8 mouse cellular contexts compared by ENCODE assay signal in genomic region chr4:155838187-155839153, GRCm38 (mm10). TPM values are rescaled to one million over a fixed set of nuclear protein-coding genes. Genes with fewer than 3 reads are reported as not detected.
DNase-seq lines count a peak whose midpoint lies in the region; ATAC-seq lines count a peak whose summit lies in the region.

No protein-coding gene starts in this region.

- 61% methylated on average over 8 of the region's 8 CpGs for WGBS in midbrain, embryonic 12.5 days
- WGBS in midbrain, embryonic 14.5 days = 60% methylated on average over 8 of the region's 8 CpGs
- 45% methylated on average over 8 of the region's 8 CpGs for WGBS in intestine, embryonic 16.5 days
- 43% methylated on average over 8 of the region's 8 CpGs for WGBS in stomach, embryonic 15.5 days

- DNase-seq in midbrain, embryonic 14.5 days = no peak
- DNase-seq in gastrocnemius, postnatal 10 days = peak; percentile 46
- DNase-seq in ovary, adult 18-20 months (ENCODE audit: low spot score) = no peak
- DNase-seq in urinary bladder, postnatal 36 days (ENCODE audit: low spot score in 2 of 2) = no peak

- peaks cover 33% of the 10 kb centered on the region for H3K4me1 ChIP-seq in midbrain, embryonic 12.5 days
- H3K4me1 ChIP-seq in midbrain, embryonic 14.5 days (ENCODE audit: control insufficient read depth, insufficient read depth, low read length) = peaks cover 10% of the 10 kb centered on the region; the same call in 1 of the 2 replicates
- peaks cover 37% of the 10 kb centered on the region for H3K4me1 ChIP-seq in intestine, embryonic 16.5 days (ENCODE audit: control insufficient read depth, insufficient read depth, low read length)
- H3K4me1 ChIP-seq in stomach, embryonic 15.5 days = peaks cover 48% of the 10 kb centered on the region

- H3K9me3 ChIP-seq in midbrain, embryonic 12.5 days = no peaks in the 10 kb centered on the region
- H3K9me3 ChIP-seq in midbrain, embryonic 14.5 days (ENCODE audit: control insufficient read depth, low read length) = no peaks in the 10 kb centered on the region
- H3K9me3 ChIP-seq in intestine, embryonic 16.5 days (ENCODE audit: control insufficient read depth, low read length) = no peaks in the 10 kb centered on the region
- H3K9me3 ChIP-seq in stomach, embryonic 15.5 days = no peaks in the 10 kb centered on the region

- no peak overlapping the region for H3K4me2 ChIP-seq in midbrain, embryonic 12.5 days (replicated peaks)
- H3K4me2 ChIP-seq in midbrain, embryonic 14.5 days (ENCODE audit: low read length) = no peak overlapping the region
- H3K4me2 ChIP-seq in intestine, embryonic 16.5 days (ENCODE audit: low read depth, low read length) = peak overlapping the region; percentile 97
- peak overlapping the region; percentile 88 for H3K4me2 ChIP-seq in stomach, embryonic 15.5 days

- no peak for ATAC-seq in midbrain, embryonic 12.5 days (ENCODE audit: low FRiP score, low read depth)
- ATAC-seq in midbrain, embryonic 14.5 days (ENCODE audit: low FRiP score, low TSS enrichment) = no peak
- ATAC-seq in intestine, embryonic 16.5 days = no peak
- no peak for ATAC-seq in stomach, embryonic 15.5 days (ENCODE audit: insufficient read depth, low FRiP score, low read depth)
- no peak for ATAC-seq in activated CD4-positive, CD25-positive, alpha-beta regulatory T cell, adult 4 months

- H3K36me3 ChIP-seq in midbrain, embryonic 12.5 days = 0 out of 2 replicates have a peak, but pooled peaks cover 9% of the 10 kb centered on the region
- no peaks in the 10 kb centered on the region for H3K36me3 ChIP-seq in midbrain, embryonic 14.5 days (ENCODE audit: control insufficient read depth, insufficient read depth, low read length)
- no peaks in the 10 kb centered on the region for H3K36me3 ChIP-seq in intestine, embryonic 16.5 days (ENCODE audit: control insufficient read depth, insufficient read depth, low read length)
- 0 out of 2 replicates have a peak, but pooled peaks cover 3% of the 10 kb centered on the region for H3K36me3 ChIP-seq in stomach, embryonic 15.5 days

- H3K9ac ChIP-seq in midbrain, embryonic 12.5 days (replicated peaks) = no peak overlapping the region
- H3K9ac ChIP-seq in midbrain, embryonic 14.5 days (replicated peaks; ENCODE audit: low read length) = no peak overlapping the region
- H3K9ac ChIP-seq in intestine, embryonic 16.5 days (ENCODE audit: low read depth, low read length) = peak overlapping the region; percentile 30; the same call in 1 of the 2 replicates
- H3K9ac ChIP-seq in stomach, embryonic 15.5 days = no peak overlapping the region

- H3K27me3 ChIP-seq in midbrain, embryonic 12.5 days = peaks cover 14% of the 10 kb centered on the region
- H3K27me3 ChIP-seq in midbrain, embryonic 14.5 days (ENCODE audit: control insufficient read depth, insufficient read depth, low read length) = no peaks in the 10 kb centered on the region; the same call in none of the 2 replicates
- no peaks in the 10 kb centered on the region for H3K27me3 ChIP-seq in intestine, embryonic 16.5 days (replicated peaks; ENCODE audit: control insufficient read depth, insufficient read depth, low read length)
- H3K27me3 ChIP-seq in stomach, embryonic 15.5 days (replicated peaks) = no peaks in the 10 kb centered on the region

- peak overlapping the region; percentile 2; the same call in 1 of the 2 replicates for H3K27ac ChIP-seq in midbrain, embryonic 12.5 days (replicated peaks)
- H3K27ac ChIP-seq in midbrain, embryonic 14.5 days (replicated peaks; ENCODE audit: low read depth, low read length) = no peak overlapping the region
- H3K27ac ChIP-seq in intestine, embryonic 16.5 days (ENCODE audit: low read length) = peak overlapping the region; percentile 93
- peak overlapping the region; percentile 96 for H3K27ac ChIP-seq in stomach, embryonic 15.5 days

- no peak overlapping the region for H3K4me3 ChIP-seq in midbrain, embryonic 12.5 days
- no peak overlapping the region for H3K4me3 ChIP-seq in midbrain, embryonic 14.5 days (replicated peaks; ENCODE audit: low read depth, low read length)
- peak overlapping the region; percentile 2; the same call in 1 of the 2 replicates for H3K4me3 ChIP-seq in intestine, embryonic 16.5 days (ENCODE audit: low read length)
- no peak overlapping the region for H3K4me3 ChIP-seq in stomach, embryonic 15.5 days (replicated peaks)

RNA-seq across cellular contexts. Expression of gene Mxra8, which starts 1.0 kb away (rescaled TPM):
- 31.9 and 36.0 TPM in 2 replicates for polyA plus RNA-seq in midbrain, embryonic 12.5 days (2016; fragmentation: Nextera tagmentation; extraction: Ambion mirVana)
- 6.0 and 17.5 TPM in 2 replicates for polyA plus RNA-seq in midbrain, embryonic 14.5 days (2014; fragmentation: Nextera tagmentation; extraction: Ambion mirVana)
- 100 to 1,000 TPM; 112 to 136 TPM for total RNA-seq in gastrocnemius, postnatal 10 days (2021)
- polyA plus RNA-seq in intestine, embryonic 16.5 days (2015; fragmentation: Nextera tagmentation; extraction: Ambion mirVana) = 76.3 and 80.5 TPM in 2 replicates
- polyA plus RNA-seq in stomach, embryonic 15.5 days (2015; fragmentation: Nextera tagmentation; extraction: Ambion mirVana) = 110 and 121 TPM in 2 replicates
- 1 to 10 TPM; 4.1 to 9.9 TPM for polyA plus RNA-seq in activated CD4-positive, CD25-positive, alpha-beta regulatory T cell, adult 4 months (2017; shearing (Covaris generic))

RNA-seq across cellular contexts. Expression of gene Aurkaip1, which starts 7.4 kb away (rescaled TPM):
- polyA plus RNA-seq in midbrain, embryonic 12.5 days (2016; fragmentation: Nextera tagmentation; extraction: Ambion mirVana) = 130 and 136 TPM in 2 replicates
- polyA plus RNA-seq in midbrain, embryonic 14.5 days (2014; fragmentation: Nextera tagmentation; extraction: Ambion mirVana) = 118 and 129 TPM in 2 replicates
- total RNA-seq in gastrocnemius, postnatal 10 days (2021) = 10 to 100 TPM; 85.0 to 93.2 TPM
- 180 and 196 TPM in 2 replicates for polyA plus RNA-seq in intestine, embryonic 16.5 days (2015; fragmentation: Nextera tagmentation; extraction: Ambion mirVana)
- polyA plus RNA-seq in stomach, embryonic 15.5 days (2015; fragmentation: Nextera tagmentation; extraction: Ambion mirVana) = 138 and 157 TPM in 2 replicates
- polyA plus RNA-seq in activated CD4-positive, CD25-positive, alpha-beta regulatory T cell, adult 4 months (2017; shearing (Covaris generic)) = 100 to 1,000 TPM; 216 TPM

RNA-seq across cellular contexts. Expression of gene Dvl1, which starts 8.7 kb away (rescaled TPM):
- polyA plus RNA-seq in midbrain, embryonic 12.5 days (2016; fragmentation: Nextera tagmentation; extraction: Ambion mirVana) = 8.4 and 9.8 TPM in 2 replicates
- 15.3 and 18.0 TPM in 2 replicates for polyA plus RNA-seq in midbrain, embryonic 14.5 days (2014; fragmentation: Nextera tagmentation; extraction: Ambion mirVana)
- 10 to 100 TPM; 96.4 to 99.6 TPM for total RNA-seq in gastrocnemius, postnatal 10 days (2021)
- 3.7 and 4.7 TPM in 2 replicates for polyA plus RNA-seq in intestine, embryonic 16.5 days (2015; fragmentation: Nextera tagmentation; extraction: Ambion mirVana)
- 13.7 and 16.0 TPM in 2 replicates for polyA plus RNA-seq in stomach, embryonic 15.5 days (2015; fragmentation: Nextera tagmentation; extraction: Ambion mirVana)
- 1 to 10 TPM; 2.1 to 2.7 TPM for polyA plus RNA-seq in activated CD4-positive, CD25-positive, alpha-beta regulatory T cell, adult 4 months (2017; shearing (Covaris generic))

RNA-seq across cellular contexts. Expression of gene Tas1r3, which starts 24.7 kb away (rescaled TPM):
- polyA plus RNA-seq in midbrain, embryonic 12.5 days (2016; fragmentation: Nextera tagmentation; extraction: Ambion mirVana) = 0.51 and 0.57 TPM in 2 replicates
- polyA plus RNA-seq in midbrain, embryonic 14.5 days (2014; fragmentation: Nextera tagmentation; extraction: Ambion mirVana) = 0.31 and 0.57 TPM in 2 replicates
- total RNA-seq in gastrocnemius, postnatal 10 days (2021) = under 1 TPM; 0.11 to 0.26 TPM
- polyA plus RNA-seq in intestine, embryonic 16.5 days (2015; fragmentation: Nextera tagmentation; extraction: Ambion mirVana) = 0.28 and 0.32 TPM in 2 replicates
- polyA plus RNA-seq in stomach, embryonic 15.5 days (2015; fragmentation: Nextera tagmentation; extraction: Ambion mirVana) = 0.30 and 0.50 TPM in 2 replicates
- polyA plus RNA-seq in activated CD4-positive, CD25-positive, alpha-beta regulatory T cell, adult 4 months (2017; shearing (Covaris generic)) = under 1 TPM; 0.16 to 0.25 TPM

RNA-seq across cellular contexts. Expression of gene Ccnl2, which starts 26.2 kb away (rescaled TPM):
- polyA plus RNA-seq in midbrain, embryonic 12.5 days (2016; fragmentation: Nextera tagmentation; extraction: Ambion mirVana) = 206 and 218 TPM in 2 replicates
- polyA plus RNA-seq in midbrain, embryonic 14.5 days (2014; fragmentation: Nextera tagmentation; extraction: Ambion mirVana) = 134 and 162 TPM in 2 replicates
- 10 to 100 TPM; 31.0 to 47.8 TPM for total RNA-seq in gastrocnemius, postnatal 10 days (2021)
- 130 and 131 TPM in 2 replicates for polyA plus RNA-seq in intestine, embryonic 16.5 days (2015; fragmentation: Nextera tagmentation; extraction: Ambion mirVana)
- polyA plus RNA-seq in stomach, embryonic 15.5 days (2015; fragmentation: Nextera tagmentation; extraction: Ambion mirVana) = 166 and 167 TPM in 2 replicates
- 100 to 1,000 TPM; 115 to 122 TPM for polyA plus RNA-seq in activated CD4-positive, CD25-positive, alpha-beta regulatory T cell, adult 4 months (2017; shearing (Covaris generic))

Comparison
In these comparisons a context has a peak if more than half of its experiments do, and no peak if none do; other contexts are left out.
1. H3K4me2 ChIP-seq: peak in intestine, embryonic 16.5 days (single experiment) and stomach, embryonic 15.5 days (single experiment); none in midbrain, embryonic 12.5 days (single experiment) and midbrain, embryonic 14.5 days (single experiment).